Mouse (Mus musculus) heart, embryonic 10.5 days (tissue): ENCODE data around the gene Nxpe4. TPM values are rescaled to one million over a fixed set of nuclear protein-coding genes. Genes with fewer than 3 reads are reported as not detected.
"Not testable (repeated sequence)": the region's sequence is repeated elsewhere in the genome, so short reads cannot be mapped to it uniquely, and the experiment has no call there.

Experiments used
- DNase-seq: peaks from one replicate; pipeline ENCODE4 v3.0.0-alpha.2; 2017; ENCODE audit warnings: low spot score
- H3K27ac ChIP-seq: fragments of 300-500 bp; sonication (generic); 2 replicates; pipeline ENCODE4 v1.5.1; 2016; ENCODE audit warnings: mild to moderate bottlenecking
- H3K27me3 ChIP-seq: fragments of 300-500 bp; sonication (generic); 2 replicates; pipeline ENCODE4 v1.6.1; 2016; ENCODE audit warnings: mild to moderate bottlenecking; ENCODE audit not compliant: poor library complexity, insufficient read depth, severe bottlenecking
- H3K36me3 ChIP-seq: fragments of 300-500 bp; sonication (generic); 2 replicates; pipeline ENCODE4 v1.6.1; 2016; ENCODE audit warnings: mild to moderate bottlenecking, moderate library complexity
- H3K4me1 ChIP-seq: fragments of 300-500 bp; sonication (generic); 2 replicates; pipeline ENCODE4 v1.6.1; 2016; ENCODE audit warnings: mild to moderate bottlenecking
- H3K4me3 ChIP-seq: fragments of 300-500 bp; sonication (generic); 2 replicates; pipeline ENCODE4 v1.5.1; 2016; ENCODE audit warnings: mild to moderate bottlenecking, moderate library complexity
- H3K9me3 ChIP-seq: fragments of 300-500 bp; sonication (generic); 2 replicates; pipeline ENCODE4 v1.6.1; 2016; ENCODE audit warnings: mild to moderate bottlenecking, moderate library complexity
- WGBS: fragments of 180-500 bp; shearing (Covaris S2); methylation state at CpG from one replicate; pipeline ENCODE4 v1.1.7; 2016; 5-methylcytosine and 5-hydroxymethylcytosine counted together
- polyA plus RNA-seq: library from polyadenylated mRNA; unstranded; fragments of >200 nt; fragmentation: Nextera tagmentation; extraction: Ambion mirVana; gene quantifications from 2 replicates; pipeline ENCODE4 v1.2.1, GENCODE M21; 2016

Gene Nxpe4
- polyA plus RNA-seq, 1 experiment from 2014 or later = 3.1 TPM

DNA sequence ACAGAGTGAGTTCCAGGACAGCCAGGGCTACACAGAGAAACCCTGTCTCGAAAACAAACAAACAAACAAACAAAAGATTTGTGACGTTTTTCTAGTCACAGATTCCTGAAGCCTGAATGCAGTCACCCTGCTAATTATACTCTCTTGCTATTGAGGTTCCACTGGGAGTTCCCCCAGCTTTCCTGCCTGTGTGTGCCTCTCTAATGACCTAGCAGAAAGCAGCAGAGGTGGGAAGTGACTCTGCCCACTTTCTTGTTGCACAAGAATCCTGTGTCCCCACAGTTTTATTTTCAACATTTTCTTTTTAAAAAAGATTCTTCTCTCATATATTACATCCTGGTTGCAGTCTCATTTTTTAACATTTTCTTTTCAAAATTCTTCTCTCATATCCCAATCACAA, 132.9 kb downstream of the Nxpe4 start:
- WGBS = 63% methylated on average over 2 of the region's 2 CpGs
- Histone ChIP-seq H3K36me3 (no peaks in the 10 kb centered on the region), H3K9me3 (no peaks in the 10 kb centered on the region), H3K27me3 (no peaks in the 10 kb centered on the region), H3K4me1 (no peaks in the 10 kb centered on the region), H3K4me3 (no peak overlapping the region), H3K27ac (no peak overlapping the region)
- DNase-seq = no peak

DNA sequence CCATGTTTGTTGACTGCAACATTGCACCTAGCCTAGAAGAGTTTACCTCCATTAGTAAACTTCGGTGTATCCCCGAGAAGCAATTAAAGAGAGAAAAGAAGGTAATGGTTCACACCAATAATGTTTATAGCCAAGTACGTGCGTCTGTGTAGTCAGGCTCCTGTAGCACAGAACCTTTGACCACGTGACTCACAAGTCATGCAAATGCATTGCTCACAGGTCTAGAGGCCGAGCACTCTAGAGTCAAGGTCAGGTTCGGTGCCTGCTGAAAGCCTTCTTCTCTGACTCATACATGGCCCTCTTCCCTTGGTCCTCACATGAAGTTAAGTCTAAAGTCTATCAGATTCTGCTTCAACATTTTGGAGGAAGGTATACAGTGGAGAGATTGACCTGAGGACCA, 137.2 kb downstream of the Nxpe4 start:
- H3K9me3 ChIP-seq = no peaks in the 10 kb centered on the region
- no peaks in the 10 kb centered on the region for H3K4me1 ChIP-seq
- H3K27me3 ChIP-seq = no peaks in the 10 kb centered on the region
- no peak for DNase-seq
- H3K36me3 ChIP-seq = no peaks in the 10 kb centered on the region
- H3K27ac ChIP-seq = no peak overlapping the region
- H3K4me3 ChIP-seq = no peak overlapping the region
- WGBS = 82% methylated on average over 7 of the region's 7 CpGs

DNA sequence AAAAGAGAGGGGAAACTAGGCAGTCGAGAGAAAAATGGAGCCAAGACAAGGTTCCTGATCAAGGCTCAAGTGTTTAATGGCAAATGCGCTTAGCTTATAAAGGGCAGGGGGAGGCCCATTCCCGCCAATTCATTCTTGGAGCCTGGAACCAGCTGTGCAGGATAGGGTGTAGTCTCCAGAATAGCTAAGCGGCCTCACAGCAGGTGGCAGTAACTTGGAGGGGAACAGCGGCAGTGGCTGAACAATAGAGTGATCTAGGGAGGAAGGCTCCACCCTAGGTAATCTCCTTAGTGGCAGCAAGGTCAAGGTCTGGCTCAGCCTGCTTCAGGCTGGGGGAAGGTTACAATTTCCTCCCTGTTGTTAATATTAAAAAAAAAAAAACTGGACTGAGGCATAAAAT, 141.7 kb downstream of the Nxpe4 start:
- not testable (repeated sequence) for H3K27me3 ChIP-seq, DNase-seq
- WGBS = 35% methylated on average over 5 of the region's 5 CpGs

DNA sequence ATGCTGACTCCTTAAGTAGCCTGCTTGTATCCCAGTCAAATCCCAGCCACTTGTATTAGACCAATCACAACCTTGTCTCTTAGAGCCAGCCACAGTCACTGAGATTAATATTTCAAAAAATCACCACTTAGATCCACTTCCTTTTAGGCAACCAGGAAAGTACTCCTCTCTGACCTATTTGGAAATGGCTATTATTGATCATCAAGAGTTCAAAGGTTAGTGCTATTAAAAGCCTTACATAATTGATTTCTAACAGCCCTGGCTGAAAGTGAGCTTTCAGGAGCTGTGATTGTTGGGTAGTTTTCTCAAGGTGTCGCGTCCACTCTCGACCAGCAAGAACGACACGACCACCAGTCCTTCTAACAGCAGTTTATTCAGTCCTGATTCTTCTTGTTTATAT, 149.4 kb downstream of the Nxpe4 start:
- Histone ChIP-seq H3K4me1 (no peaks in the 10 kb centered on the region), H3K9me3 (no peaks in the 10 kb centered on the region), H3K36me3 (no peaks in the 10 kb centered on the region), H3K4me3 (no peak overlapping the region), H3K27ac (no peak overlapping the region), H3K27me3 (no peaks in the 10 kb centered on the region)
- 85% methylated on average over 5 of the region's 5 CpGs for WGBS
- no peak for DNase-seq

More for the DNA sequence above, 141.7 kb downstream of the Nxpe4 start:
- not testable (repeated sequence) for H3K27ac ChIP-seq, H3K4me1 ChIP-seq, H3K9me3 ChIP-seq, H3K4me3 ChIP-seq, H3K36me3 ChIP-seq

DNA sequence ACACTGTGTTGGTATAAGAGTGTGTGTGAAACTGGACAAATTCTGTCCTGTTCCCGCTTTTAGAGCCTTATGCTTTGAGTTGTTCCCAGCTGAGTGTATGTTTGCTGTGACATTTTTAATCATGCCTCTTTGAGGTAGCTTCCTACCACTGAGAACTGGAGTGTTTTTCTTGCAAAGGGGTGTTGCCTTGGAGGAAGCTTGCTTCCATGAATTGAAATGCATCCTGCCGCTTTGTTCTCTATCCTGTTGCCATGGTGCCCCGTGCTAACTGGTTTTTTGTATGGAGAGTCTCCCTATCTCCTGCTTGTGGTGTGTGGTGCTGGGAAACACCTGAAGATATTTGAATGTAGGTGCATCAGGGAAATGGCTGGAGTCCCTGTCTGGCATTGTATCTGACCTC, 152.4 kb downstream of the Nxpe4 start:
- Histone ChIP-seq H3K27ac (no peak overlapping the region), H3K4me3 (no peak overlapping the region), H3K27me3 (no peaks in the 10 kb centered on the region), H3K9me3 (no peaks in the 10 kb centered on the region), H3K36me3 (no peaks in the 10 kb centered on the region), H3K4me1 (no peaks in the 10 kb centered on the region)
- 43% methylated on average over 3 of the region's 3 CpGs for WGBS
- DNase-seq = no peak

DNA sequence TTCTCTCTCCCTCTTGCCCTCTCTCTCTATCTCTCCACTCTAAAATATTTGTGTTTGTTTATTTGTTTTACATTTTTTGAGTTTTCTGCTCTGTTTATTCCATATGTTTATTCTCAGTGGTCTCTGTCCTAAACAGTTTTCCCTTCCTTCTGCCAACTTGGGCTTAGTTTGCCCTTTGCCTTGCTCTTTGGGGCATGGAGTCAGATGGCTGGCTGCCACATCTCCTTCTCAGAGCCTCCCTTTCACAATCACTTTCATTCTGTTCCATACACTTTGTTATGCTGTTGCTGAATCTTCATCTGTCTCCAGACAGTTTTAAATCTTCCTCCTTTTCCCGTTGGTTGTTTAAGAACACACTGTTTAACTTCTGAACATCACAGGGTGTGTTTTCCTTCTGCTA, 154.0 kb downstream of the Nxpe4 start:
- Histone ChIP-seq H3K4me1 (no peaks in the 10 kb centered on the region), H3K36me3 (no peaks in the 10 kb centered on the region), H3K27me3 (no peaks in the 10 kb centered on the region), H3K27ac (no peak overlapping the region), H3K4me3 (no peak overlapping the region), H3K9me3 (no peaks in the 10 kb centered on the region)
- 83% methylated on average over 1 of the region's 1 CpGs for WGBS
- DNase-seq = no peak

DNA sequence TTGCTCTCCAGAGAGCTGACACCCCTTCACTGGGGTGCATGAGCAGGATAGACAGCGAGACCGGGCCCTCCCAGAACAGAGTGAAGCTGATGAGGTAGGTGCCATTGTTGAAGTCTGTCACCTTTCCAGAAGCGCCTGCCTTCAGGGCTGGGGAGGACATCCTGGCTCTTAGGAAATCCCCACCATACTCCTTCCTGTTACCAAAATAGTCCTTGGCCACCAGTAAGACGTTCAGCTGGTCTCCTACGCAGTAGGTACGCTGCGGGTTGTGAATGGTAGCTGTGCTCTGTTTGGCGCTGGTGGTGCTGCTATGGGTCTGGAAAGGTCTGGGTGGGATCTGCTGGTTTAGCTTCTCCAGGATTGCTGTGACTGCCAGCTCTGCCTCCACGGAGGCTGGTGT, 164.5 kb downstream of the Nxpe4 start:
- Histone ChIP-seq H3K27me3 (no peaks in the 10 kb centered on the region), H3K9me3 (no peaks in the 10 kb centered on the region), H3K4me3 (no peak overlapping the region), H3K36me3 (no peaks in the 10 kb centered on the region), H3K27ac (no peak overlapping the region), H3K4me1 (no peaks in the 10 kb centered on the region)
- WGBS = 88% methylated on average over 9 of the region's 9 CpGs
- DNase-seq = no peak

DNA sequence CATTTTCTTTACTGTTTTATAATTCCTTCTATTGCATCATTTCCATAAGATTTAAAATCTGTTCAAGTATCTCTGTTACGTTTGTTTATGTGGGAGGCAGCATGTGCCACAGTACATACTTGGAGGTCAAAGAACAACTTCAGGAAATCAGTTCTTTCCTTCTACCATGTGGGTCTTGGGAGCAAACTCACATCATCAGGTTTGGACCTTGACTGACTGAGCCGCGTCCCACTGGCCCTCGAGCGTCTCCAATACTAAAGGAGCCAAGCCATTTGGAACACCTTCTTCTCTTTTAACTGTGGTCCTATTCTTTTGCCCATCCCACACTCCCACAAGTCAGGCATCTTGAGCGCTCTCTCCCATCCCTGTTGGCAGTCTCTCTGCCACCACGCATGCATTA, 167.8 kb downstream of the Nxpe4 start:
- 89% methylated on average over 7 of the region's 7 CpGs for WGBS
- DNase-seq = no peak
- H3K4me1 ChIP-seq = no peaks in the 10 kb centered on the region
- H3K4me3 ChIP-seq = no peak overlapping the region
- H3K9me3 ChIP-seq = no peaks in the 10 kb centered on the region
- H3K36me3 ChIP-seq = no peaks in the 10 kb centered on the region
- no peaks in the 10 kb centered on the region for H3K27me3 ChIP-seq
- H3K27ac ChIP-seq = no peak overlapping the region

DNA sequence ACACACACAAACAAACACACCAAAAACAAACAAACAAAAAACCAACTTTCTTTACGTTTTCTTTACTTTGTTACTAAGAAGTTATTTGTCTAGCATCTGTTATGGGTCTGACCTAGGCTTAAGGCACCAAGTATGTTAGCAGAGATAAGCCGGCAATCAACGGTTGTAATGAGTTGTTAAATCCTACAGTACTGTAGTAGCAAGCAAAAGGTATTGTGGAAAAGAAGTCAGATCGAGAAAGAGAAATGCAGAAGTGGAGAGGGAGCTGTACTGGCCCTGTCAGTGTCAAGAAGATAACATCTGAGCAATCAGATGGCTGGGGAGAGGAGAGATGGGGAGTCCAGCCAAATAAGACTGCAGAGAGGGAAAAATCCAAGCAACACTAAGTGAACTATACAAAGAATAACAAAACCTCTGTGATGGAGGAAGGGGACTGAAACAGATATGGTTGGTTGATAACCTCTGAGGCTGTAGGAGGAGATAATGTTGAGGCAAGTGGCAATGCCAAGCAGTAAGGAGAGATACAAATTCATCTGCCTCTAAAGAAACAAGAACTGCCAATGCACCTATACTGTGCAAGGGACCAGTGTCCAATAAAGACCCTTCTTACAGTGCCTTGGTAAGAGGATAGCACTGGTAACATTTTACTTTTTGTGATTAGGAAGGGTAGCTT, 177.1 kb downstream of the Nxpe4 start:
- peaks cover 5% of the 10 kb centered on the region; the same call in 1 of the 2 replicates for H3K4me1 ChIP-seq
- no peaks in the 10 kb centered on the region for H3K27me3 ChIP-seq
- H3K36me3 ChIP-seq = no peaks in the 10 kb centered on the region
- peak overlapping the region; percentile 7; the same call in 1 of the 2 replicates for H3K27ac ChIP-seq
- DNase-seq = no peak
- no peaks in the 10 kb centered on the region for H3K9me3 ChIP-seq
- H3K4me3 ChIP-seq = no peak overlapping the region; the same call in 1 of the 2 replicates
- WGBS = 45% methylated on average over 4 of the region's 4 CpGs

DNA sequence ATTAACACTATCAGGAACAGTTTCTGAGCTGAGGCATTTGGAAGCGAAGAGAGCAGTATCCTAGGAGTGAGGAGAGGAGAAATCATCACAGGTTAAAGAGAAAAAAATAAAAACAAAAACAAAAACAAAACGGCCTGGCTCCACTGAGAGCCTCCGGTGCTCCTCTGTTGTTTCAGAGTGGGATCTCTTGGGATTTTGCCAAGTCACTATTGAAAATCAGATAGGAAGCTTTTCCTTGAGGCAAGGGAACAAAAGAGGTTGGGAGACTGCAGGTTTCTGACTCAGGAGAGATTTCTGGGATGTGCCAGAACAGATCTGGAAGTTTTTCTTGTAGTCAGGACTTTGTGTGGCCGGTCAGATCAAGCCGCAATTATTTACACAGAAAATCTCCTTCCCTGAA, 177.7 kb downstream of the Nxpe4 start:
- WGBS = 43% methylated on average over 5 of the region's 5 CpGs
- Histone ChIP-seq H3K4me1 (peaks cover 5% of the 10 kb centered on the region; the same call in 1 of the 2 replicates), H3K9me3 (no peaks in the 10 kb centered on the region), H3K36me3 (no peaks in the 10 kb centered on the region), H3K27ac (no peak overlapping the region), H3K4me3 (no peak overlapping the region; the same call in 1 of the 2 replicates), H3K27me3 (no peaks in the 10 kb centered on the region)
- DNase-seq = no peak

DNA sequence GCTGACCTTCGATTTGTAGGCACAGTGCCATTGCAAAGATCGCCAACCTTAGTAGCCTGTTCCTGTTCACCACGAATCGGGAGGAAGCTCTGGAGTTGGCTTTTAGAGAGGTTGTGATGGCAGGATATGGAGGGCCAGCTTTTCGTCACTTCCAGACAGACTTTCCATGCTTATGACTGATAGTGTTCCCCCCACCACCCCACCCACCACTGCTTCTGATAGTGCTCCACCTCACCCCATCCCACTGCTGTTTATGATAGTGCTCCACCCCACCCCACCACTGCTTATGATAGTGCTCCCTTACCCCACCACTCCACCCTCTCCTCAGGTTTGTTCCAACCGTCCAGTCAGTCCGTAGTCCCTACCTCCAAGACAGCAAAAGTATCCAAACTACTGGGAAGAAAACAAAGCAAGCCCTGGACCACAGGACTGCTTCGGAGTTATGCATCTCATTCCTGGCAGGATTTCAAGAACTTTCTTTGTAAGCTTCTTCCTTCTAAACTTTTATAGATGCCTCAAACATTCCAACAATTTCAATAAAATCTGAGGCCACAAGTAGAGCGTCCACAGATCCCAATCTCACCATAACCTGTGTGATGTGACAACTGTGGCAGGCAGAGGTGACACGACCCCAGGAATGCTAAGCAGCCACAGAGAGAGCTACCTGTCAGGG, 179.0 kb downstream of the Nxpe4 start:
- peak; percentile 78 for DNase-seq
- Histone ChIP-seq H3K4me1 (peaks cover 5% of the 10 kb centered on the region; the same call in 1 of the 2 replicates), H3K27ac (peak overlapping the region; percentile 42; the same call in 1 of the 2 replicates), H3K4me3 (peak overlapping the region; percentile 36; the same call in 1 of the 2 replicates), H3K36me3 (no peaks in the 10 kb centered on the region), H3K9me3 (no peaks in the 10 kb centered on the region), H3K27me3 (no peaks in the 10 kb centered on the region)
- 65% methylated on average over 10 of the region's 10 CpGs for WGBS

DNA sequence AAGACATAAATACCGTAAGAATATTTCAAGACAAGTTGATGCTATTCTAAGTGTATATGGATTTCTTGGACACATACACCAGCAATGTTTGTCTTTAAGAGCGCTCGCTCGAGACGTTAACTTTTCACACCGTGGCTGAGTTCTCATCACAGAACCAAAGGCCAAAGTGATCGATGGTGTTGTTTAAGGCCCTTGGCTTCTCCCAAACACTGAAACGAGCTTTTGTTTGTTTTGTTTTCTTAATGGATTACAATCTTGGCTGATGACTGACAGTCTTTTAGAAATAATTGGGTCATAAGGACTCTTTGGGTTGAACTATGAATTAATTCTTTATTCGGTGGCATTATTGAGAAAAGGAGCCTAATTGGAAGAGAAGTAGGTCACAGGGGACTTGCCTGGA, 183.6 kb downstream of the Nxpe4 start:
- WGBS = 82% methylated on average over 9 of the region's 9 CpGs
- H3K27ac ChIP-seq = no peak overlapping the region
- DNase-seq = no peak

DNA sequence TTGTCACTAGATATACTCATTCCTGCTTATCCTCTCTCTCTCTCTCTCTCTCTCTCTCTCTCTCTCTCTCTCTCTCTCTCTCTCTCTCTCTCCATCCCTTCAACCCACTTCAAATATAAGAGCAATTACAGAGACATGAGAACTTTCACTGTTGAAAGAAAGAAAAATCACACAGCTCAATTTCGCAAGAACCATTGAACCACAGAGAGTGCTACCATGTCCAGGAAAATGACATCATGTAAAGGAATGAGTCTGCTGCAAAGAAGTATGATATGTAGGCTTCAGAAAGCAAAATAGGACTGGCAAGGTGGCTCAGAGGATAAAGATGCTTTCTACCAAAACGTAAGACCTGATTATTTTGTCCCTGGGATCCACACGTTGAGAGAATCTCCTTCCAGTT, 184.0 kb downstream of the Nxpe4 start:
- H3K27ac ChIP-seq = no peak overlapping the region
- 83% methylated on average over 3 of the region's 3 CpGs for WGBS
- H3K9me3 ChIP-seq = no peaks in the 10 kb centered on the region

More for the DNA sequence above, 183.6 kb downstream of the Nxpe4 start:
- no peaks in the 10 kb centered on the region for H3K36me3 ChIP-seq
- H3K9me3 ChIP-seq = no peaks in the 10 kb centered on the region
- no peaks in the 10 kb centered on the region for H3K27me3 ChIP-seq
- peaks cover 2% of the 10 kb centered on the region; the same call in 1 of the 2 replicates for H3K4me1 ChIP-seq
- no peak overlapping the region for H3K4me3 ChIP-seq

More for the DNA sequence above, 184.0 kb downstream of the Nxpe4 start:
- no peak overlapping the region for H3K4me3 ChIP-seq
- H3K4me1 ChIP-seq = no peaks in the 10 kb centered on the region
- DNase-seq = no peak
- H3K27me3 ChIP-seq = no peaks in the 10 kb centered on the region
- H3K36me3 ChIP-seq = no peaks in the 10 kb centered on the region
